Mouse (Mus musculus): ENCODE measurements at regions not wholly inside any gene's neighbourhood (a gene's known extent, or its start where the extent isn't known, plus 50 kb on each side); places are given as distances from the start of the nearest gene placed in this dataset.

DNA sequence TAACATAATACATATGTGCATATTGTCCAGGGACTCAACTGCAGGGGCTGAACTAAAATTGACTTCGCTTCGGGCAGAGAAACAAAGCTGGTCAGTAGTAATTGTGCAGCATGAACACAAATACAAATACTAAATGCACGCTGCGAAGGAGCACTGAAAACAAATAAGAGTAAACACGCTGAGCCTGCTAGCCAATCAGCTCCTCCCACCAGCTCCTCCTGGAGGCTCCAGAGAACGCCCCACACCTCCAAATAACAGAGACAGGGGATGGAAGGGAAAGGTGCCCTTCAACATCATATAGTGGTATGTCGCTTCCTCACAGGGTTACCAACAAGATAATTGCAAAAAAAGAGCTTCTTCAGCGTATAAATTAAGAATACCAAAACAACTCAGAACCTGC, 159.6 kb downstream of the Gm11361 start:
- TF ChIP-seq POLR2A (IDR thresholded peaks at IDR 0.05; ENCODE audit: extremely low read depth, insufficient read depth, low read length) (no peak), CTCF (IDR thresholded peaks at IDR 0.05; ENCODE audit: extremely low read depth, insufficient read depth, low read length) (no peak)

All from cortical plate, adult 2 months (tissue).